Mouse (Mus musculus) thymus, adult 2 months (tissue): ENCODE measurements around the gene Tekt4.

ENCODE experiments used
- CTCF ChIP-seq: fragments of 200-500 bp; IDR thresholded peaks from 2 replicates; pipeline ENCODE4 v1.5.1; 2012; ENCODE audit warnings: mild to moderate bottlenecking, control low read depth, low read length, moderate library complexity, borderline replicate concordance; ENCODE audit not compliant: control insufficient read depth, poor library complexity, insufficient read depth; ENCODE audit errors: extremely low read depth
- POLR2A ChIP-seq: fragments of 200-500 bp; IDR thresholded peaks from 2 replicates; pipeline ENCODE4 v1.6.1; 2012; ENCODE audit warnings: mild to moderate bottlenecking, low read length, control low read depth, moderate library complexity; ENCODE audit not compliant: control insufficient read depth, poor library complexity, insufficient read depth; ENCODE audit errors: extremely low read depth

DNA sequence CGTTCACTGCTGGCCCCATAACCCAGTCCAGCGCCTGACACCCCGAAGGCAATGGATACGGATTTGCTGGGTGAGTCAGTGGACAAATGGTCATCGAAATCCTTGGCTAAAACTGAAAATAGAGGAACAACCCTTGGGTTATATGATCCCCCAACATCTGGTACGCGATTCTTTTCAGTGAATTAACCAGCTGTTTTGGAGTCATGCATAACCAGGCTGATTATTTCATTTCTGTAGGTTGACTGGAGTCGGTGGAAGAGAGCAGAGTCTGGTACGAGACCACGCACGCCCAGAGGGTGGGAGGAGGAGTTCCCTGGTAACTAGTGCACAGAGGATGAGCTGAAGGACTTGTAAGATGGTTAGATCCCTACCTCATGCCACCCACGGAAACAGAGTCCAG lies 67.7 kb downstream of the Tekt4 start:
- TF ChIP-seq CTCF (no peak), POLR2A (no peak)
